Comparison of ENCODE assay signal across 10 mouse cellular contexts in the genomic region with DNA sequence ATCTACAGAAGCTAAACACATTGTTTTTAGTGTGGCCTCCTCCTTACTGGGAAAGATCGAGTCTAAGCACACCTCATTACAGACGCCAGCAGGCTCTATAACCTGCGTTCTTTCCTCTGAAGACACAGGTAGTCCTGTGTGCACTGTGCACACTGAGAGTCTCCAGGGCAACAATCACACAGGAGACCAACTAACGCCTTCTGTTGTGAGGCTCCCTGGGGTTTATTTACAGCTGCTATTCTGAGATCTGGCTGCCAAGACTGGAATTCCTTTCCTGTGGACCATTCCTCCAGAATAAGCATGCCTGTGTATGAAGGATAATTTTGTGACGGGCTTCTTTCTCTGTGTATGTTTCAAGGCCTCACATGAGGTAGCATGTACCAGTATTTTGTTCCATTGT. TPM values are rescaled to one million over a fixed set of nuclear protein-coding genes. Genes with fewer than 3 reads are reported as not detected.
DNase-seq lines count a peak whose midpoint lies in the region; ATAC-seq lines count a peak whose summit lies in the region.
"Had no signal": no experiment of that assay in that cellular context is flagged by ENCODE, and none has a peak within 500 bp of the region (broad histone marks: within the 10 kb centered on the region; RNA-seq: fewer than 3 reads in every experiment).

No protein-coding gene starts in this region.

- no peaks in the 10 kb centered on the region for H3K9me3 ChIP-seq in hindbrain, embryonic 11.5 days (ENCODE audit: control insufficient read depth, low read length)
- no peaks in the 10 kb centered on the region for H3K9me3 ChIP-seq in hindbrain, embryonic 16.5 days (ENCODE audit: control insufficient read depth, low read length)
- no peaks in the 10 kb centered on the region for H3K9me3 ChIP-seq in midbrain, embryonic 15.5 days
- H3K9me3 ChIP-seq in midbrain, embryonic 13.5 days: no peaks in the 10 kb centered on the region

- H3K27ac ChIP-seq in hindbrain, embryonic 11.5 days (ENCODE audit: low read depth, low read length): no peak overlapping the region
- H3K27ac ChIP-seq in hindbrain, embryonic 16.5 days (ENCODE audit: low read depth, low read length): no peak overlapping the region
- H3K27ac ChIP-seq in midbrain, embryonic 15.5 days: 0 out of 2 replicates have a peak overlapping the region, but pooled peaks have one; percentile 18
- no peak overlapping the region for H3K27ac ChIP-seq in midbrain, embryonic 13.5 days

- no peaks in the 10 kb centered on the region for H3K27me3 ChIP-seq in hindbrain, embryonic 11.5 days (ENCODE audit: control insufficient read depth, insufficient read depth, low read length)
- no peaks in the 10 kb centered on the region for H3K27me3 ChIP-seq in hindbrain, embryonic 16.5 days (replicated peaks; ENCODE audit: control insufficient read depth, insufficient read depth, low read length)
- H3K27me3 ChIP-seq in midbrain, embryonic 15.5 days (replicated peaks): no peaks in the 10 kb centered on the region
- H3K27me3 ChIP-seq in midbrain, embryonic 13.5 days: no peaks in the 10 kb centered on the region

- no peak overlapping the region for H3K4me2 ChIP-seq in hindbrain, embryonic 11.5 days (replicated peaks; ENCODE audit: low read depth, low read length)
- H3K4me2 ChIP-seq in hindbrain, embryonic 16.5 days (ENCODE audit: low read length): no peak overlapping the region
- no peak overlapping the region for H3K4me2 ChIP-seq in midbrain, embryonic 15.5 days
- H3K4me2 ChIP-seq in midbrain, embryonic 13.5 days (replicated peaks): no peak overlapping the region

- peak; percentile 7 for DNase-seq in hindbrain, embryonic 11.5 days (ENCODE audit: low spot score)
- peak; percentile 67 to 73 for DNase-seq in heart, postnatal 10 days
- DNase-seq in right cerebral cortex, postnatal 14 days: no peak
- no peak for DNase-seq in cerebellum, adult 9-10 months
- DNase-seq: adrenal gland, postnatal 36 days had no signal

- no peak overlapping the region for H3K9ac ChIP-seq in hindbrain, embryonic 11.5 days (ENCODE audit: low read depth, low read length)
- no peak overlapping the region for H3K9ac ChIP-seq in hindbrain, embryonic 16.5 days (ENCODE audit: low read depth, low read length)
- no peak overlapping the region for H3K9ac ChIP-seq in midbrain, embryonic 15.5 days
- no peak overlapping the region for H3K9ac ChIP-seq in midbrain, embryonic 13.5 days (replicated peaks)

- 67% methylated on average over 5 of the region's 5 CpGs for WGBS in hindbrain, embryonic 11.5 days
- whole genome bisulfite sequencing in hindbrain, embryonic 16.5 days: 32% methylated on average over 5 of the region's 5 CpGs
- 51% methylated on average over 5 of the region's 5 CpGs for WGBS in midbrain, embryonic 15.5 days
- 59% methylated on average over 5 of the region's 5 CpGs for WGBS in midbrain, embryonic 13.5 days

- intact Hi-C loops in heart, postnatal 10 days (cut with DNase I): no loop called here

- H3K4me3 ChIP-seq in hindbrain, embryonic 11.5 days (ENCODE audit: low read depth, low read length): no peak overlapping the region
- H3K4me3 ChIP-seq in hindbrain, embryonic 16.5 days (ENCODE audit: low read length): no peak overlapping the region
- no peak overlapping the region for H3K4me3 ChIP-seq in midbrain, embryonic 15.5 days
- no peak overlapping the region for H3K4me3 ChIP-seq in midbrain, embryonic 13.5 days (replicated peaks)

- no peaks in the 10 kb centered on the region for H3K36me3 ChIP-seq in hindbrain, embryonic 11.5 days (ENCODE audit: control insufficient read depth, insufficient read depth, low read length)
- H3K36me3 ChIP-seq in hindbrain, embryonic 16.5 days (ENCODE audit: control insufficient read depth, insufficient read depth, low read length): no peaks in the 10 kb centered on the region
- H3K36me3 ChIP-seq in midbrain, embryonic 15.5 days (replicated peaks): no peaks in the 10 kb centered on the region
- no peaks in the 10 kb centered on the region for H3K36me3 ChIP-seq in midbrain, embryonic 13.5 days

- no peaks in the 10 kb centered on the region for H3K4me1 ChIP-seq in hindbrain, embryonic 11.5 days (replicated peaks; ENCODE audit: control insufficient read depth, insufficient read depth, low read length)
- 0 out of 2 replicates have a peak, but pooled peaks cover 3% of the 10 kb centered on the region for H3K4me1 ChIP-seq in hindbrain, embryonic 16.5 days (ENCODE audit: control insufficient read depth, insufficient read depth, low read depth, low read length)
- peaks cover 4% of the 10 kb centered on the region; the same call in 1 of the 2 replicates for H3K4me1 ChIP-seq in midbrain, embryonic 15.5 days
- H3K4me1 ChIP-seq in midbrain, embryonic 13.5 days (replicated peaks): peaks cover 6% of the 10 kb centered on the region; the same call in 1 of the 2 replicates

- ATAC-seq in hindbrain, embryonic 11.5 days (ENCODE audit: low FRiP score): no peak
- ATAC-seq in hindbrain, embryonic 16.5 days: no peak; the same call in 1 of the 2 replicates
- ATAC-seq in midbrain, embryonic 15.5 days (replicated peaks): no peak
- no peak for ATAC-seq in midbrain, embryonic 13.5 days
- ATAC-seq in monocyte, adult 5-6 weeks (replicated peaks; ENCODE audit: insufficient number of reproducible peaks, low FRiP score, low TSS enrichment, poor library complexity, severe bottlenecking): no peak
- ATAC-seq: intestine, embryonic 16.5 days had no signal

RNA-seq across cellular contexts. Expression of gene Ppp2r3a, which starts 51.0 kb away (rescaled TPM):
- polyA plus RNA-seq in hindbrain, embryonic 11.5 days (2014; fragmentation: Nextera tagmentation; extraction: Ambion mirVana): 18.0 and 21.4 TPM in 2 replicates
- polyA plus RNA-seq in hindbrain, embryonic 16.5 days (2015; fragmentation: Nextera tagmentation; extraction: Ambion mirVana): 18.4 and 22.8 TPM in 2 replicates
- 24.8 and 26.0 TPM in 2 replicates for polyA plus RNA-seq in midbrain, embryonic 15.5 days (2015; fragmentation: Nextera tagmentation; extraction: Ambion mirVana)
- polyA plus RNA-seq in midbrain, embryonic 13.5 days (2015; fragmentation: Nextera tagmentation; extraction: Ambion mirVana): 25.5 and 25.9 TPM in 2 replicates
- total RNA-seq in heart, postnatal 10 days (2021): 100 to 1,000 TPM; 211 to 252 TPM
- 0.95 to 5.3 TPM (median 1.6 TPM) in 3 replicates for total RNA-seq in monocyte, adult 5-6 weeks (2017)

Comparison
In these comparisons a context has a peak if more than half of its experiments do, and no peak if none do; other contexts are left out.
1. DNase-seq: peak in hindbrain, embryonic 11.5 days (single experiment) and heart, postnatal 10 days (2 of 2); none in right cerebral cortex, postnatal 14 days (single experiment) and cerebellum, adult 9-10 months (single experiment).